Mouse (Mus musculus): ENCODE data around the gene Atp6v1g2. TPM values are rescaled to one million over a fixed set of nuclear protein-coding genes. Genes with fewer than 3 reads are reported as not detected.

The Atp6v1g2 gene
- polyA plus RNA-seq, 1 experiment from 2014 or later: 4.1 TPM

GRCm38 (mm10) chr17:35272249-35272648 lies 38.8 kb downstream of the Atp6v1g2 start:
- no peak overlapping the region for H3K9ac ChIP-seq (ENCODE audit: low read depth, low read length)
- no peak overlapping the region for H3K27ac ChIP-seq (ENCODE audit: low read depth, low read length)
- no peak for ATAC-seq
- H3K36me3 ChIP-seq (ENCODE audit: control insufficient read depth, insufficient read depth): no peaks in the 10 kb centered on the region
- H3K9me3 ChIP-seq (ENCODE audit: control insufficient read depth): no peaks in the 10 kb centered on the region
- no peak overlapping the region for H3K4me3 ChIP-seq (ENCODE audit: low read depth, low read length)
- 64% methylated on average over 3 of the region's 3 CpGs for WGBS
- H3K27me3 ChIP-seq (replicated peaks; ENCODE audit: control insufficient read depth, insufficient read depth, low read length): 0 out of 2 replicates have a peak, but pooled peaks cover 9% of the 10 kb centered on the region
- no peak overlapping the region for H3K4me2 ChIP-seq (replicated peaks; ENCODE audit: low read depth)
- no peak for TF ChIP-seq CTCF (IDR thresholded peaks at IDR 0.05; ENCODE audit: low read depth)
- no peaks in the 10 kb centered on the region for H3K4me1 ChIP-seq (replicated peaks; ENCODE audit: control insufficient read depth, insufficient read depth, low read length)

GRCm38 (mm10) chr17:35274770-35275169 lies 41.3 kb downstream of the Atp6v1g2 start:
- Histone ChIP-seq H3K27ac (ENCODE audit: low read depth, low read length) (no peak overlapping the region), H3K4me2 (replicated peaks; ENCODE audit: low read depth) (no peak overlapping the region), H3K4me1 (replicated peaks; ENCODE audit: control insufficient read depth, insufficient read depth, low read length) (no peaks in the 10 kb centered on the region), H3K9ac (ENCODE audit: low read depth, low read length) (no peak overlapping the region), H3K27me3 (replicated peaks; ENCODE audit: control insufficient read depth, insufficient read depth, low read length) (0 out of 2 replicates have a peak, but pooled peaks cover 9% of the 10 kb centered on the region), H3K36me3 (ENCODE audit: control insufficient read depth, insufficient read depth) (no peaks in the 10 kb centered on the region), H3K4me3 (ENCODE audit: low read depth, low read length) (no peak overlapping the region), H3K9me3 (ENCODE audit: control insufficient read depth) (no peaks in the 10 kb centered on the region)
- peak; percentile 94 for TF ChIP-seq CTCF (IDR thresholded peaks at IDR 0.05; ENCODE audit: low read depth)
- peak; percentile 38; the same call in 1 of the 2 replicates for ATAC-seq
- 4% methylated on average over 11 of the region's 11 CpGs for WGBS

GRCm38 (mm10) chr17:35276304-35276864 lies 42.9 kb downstream of the Atp6v1g2 start:
- Histone ChIP-seq H3K4me3 (ENCODE audit: low read depth, low read length) (no peak overlapping the region), H3K36me3 (ENCODE audit: control insufficient read depth, insufficient read depth) (no peaks in the 10 kb centered on the region), H3K27me3 (replicated peaks; ENCODE audit: control insufficient read depth, insufficient read depth, low read length) (0 out of 2 replicates have a peak, but pooled peaks cover 9% of the 10 kb centered on the region), H3K4me1 (replicated peaks; ENCODE audit: control insufficient read depth, insufficient read depth, low read length) (no peaks in the 10 kb centered on the region), H3K9me3 (ENCODE audit: control insufficient read depth) (no peaks in the 10 kb centered on the region), H3K9ac (ENCODE audit: low read depth, low read length) (no peak overlapping the region), H3K4me2 (replicated peaks; ENCODE audit: low read depth) (no peak overlapping the region), H3K27ac (ENCODE audit: low read depth, low read length) (no peak overlapping the region)
- 14% methylated on average over 13 of the region's 13 CpGs for WGBS
- no peak for TF ChIP-seq CTCF (IDR thresholded peaks at IDR 0.05; ENCODE audit: low read depth)
- ATAC-seq: no peak

GRCm38 (mm10) chr17:35278049-35278448 lies 44.6 kb downstream of the Atp6v1g2 start:
- H3K4me3 ChIP-seq (ENCODE audit: low read depth, low read length): no peak overlapping the region
- no peak overlapping the region for H3K9ac ChIP-seq (ENCODE audit: low read depth, low read length)
- no peak overlapping the region for H3K27ac ChIP-seq (ENCODE audit: low read depth, low read length)
- no peaks in the 10 kb centered on the region for H3K36me3 ChIP-seq (ENCODE audit: control insufficient read depth, insufficient read depth)
- H3K27me3 ChIP-seq (replicated peaks; ENCODE audit: control insufficient read depth, insufficient read depth, low read length): 0 out of 2 replicates have a peak, but pooled peaks cover 9% of the 10 kb centered on the region
- 84% methylated on average over 8 of the region's 8 CpGs for WGBS
- H3K4me1 ChIP-seq (replicated peaks; ENCODE audit: control insufficient read depth, insufficient read depth, low read length): no peaks in the 10 kb centered on the region
- no peak overlapping the region for H3K4me2 ChIP-seq (replicated peaks; ENCODE audit: low read depth)
- no peaks in the 10 kb centered on the region for H3K9me3 ChIP-seq (ENCODE audit: control insufficient read depth)
- no peak for TF ChIP-seq CTCF (IDR thresholded peaks at IDR 0.05; ENCODE audit: low read depth)
- ATAC-seq: no peak

- no peaks in the 10 kb centered on the region for H3K9me3 ChIP-seq (ENCODE audit: control insufficient read depth)
- no peak overlapping the region for H3K9ac ChIP-seq (ENCODE audit: low read depth, low read length)
- H3K27me3 ChIP-seq (replicated peaks; ENCODE audit: control insufficient read depth, insufficient read depth, low read length): 0 out of 2 replicates have a peak, but pooled peaks cover 9% of the 10 kb centered on the region
- no peaks in the 10 kb centered on the region for H3K4me1 ChIP-seq (replicated peaks; ENCODE audit: control insufficient read depth, insufficient read depth, low read length)
- H3K4me2 ChIP-seq (replicated peaks; ENCODE audit: low read depth): no peak overlapping the region
- no peak overlapping the region for H3K4me3 ChIP-seq (ENCODE audit: low read depth, low read length)
- WGBS: 87% methylated on average over 13 of the region's 13 CpGs
- ATAC-seq: no peak
- H3K27ac ChIP-seq (ENCODE audit: low read depth, low read length): no peak overlapping the region
- no peak for TF ChIP-seq CTCF (IDR thresholded peaks at IDR 0.05; ENCODE audit: low read depth)
- no peaks in the 10 kb centered on the region for H3K36me3 ChIP-seq (ENCODE audit: control insufficient read depth, insufficient read depth)
Observed at GRCm38 (mm10) chr17:35278957-35279688, 45.7 kb downstream of the Atp6v1g2 start.

GRCm38 (mm10) chr17:35280276-35280675 lies 46.8 kb downstream of the Atp6v1g2 start:
- H3K9me3 ChIP-seq (ENCODE audit: control insufficient read depth): no peaks in the 10 kb centered on the region
- no peaks in the 10 kb centered on the region for H3K36me3 ChIP-seq (ENCODE audit: control insufficient read depth, insufficient read depth)
- H3K27ac ChIP-seq (ENCODE audit: low read depth, low read length): no peak overlapping the region
- no peak overlapping the region for H3K4me2 ChIP-seq (replicated peaks; ENCODE audit: low read depth)
- ATAC-seq: no peak
- TF ChIP-seq CTCF (IDR thresholded peaks at IDR 0.05; ENCODE audit: low read depth): no peak
- H3K27me3 ChIP-seq (replicated peaks; ENCODE audit: control insufficient read depth, insufficient read depth, low read length): 0 out of 2 replicates have a peak, but pooled peaks cover 9% of the 10 kb centered on the region
- WGBS: 68% methylated on average over 3 of the region's 3 CpGs
- H3K9ac ChIP-seq (ENCODE audit: low read depth, low read length): no peak overlapping the region
- H3K4me3 ChIP-seq (ENCODE audit: low read depth, low read length): no peak overlapping the region
- H3K4me1 ChIP-seq (replicated peaks; ENCODE audit: control insufficient read depth, insufficient read depth, low read length): no peaks in the 10 kb centered on the region
